Mouse (Mus musculus) monocyte, adult 2 months (primary cell): Measurements from ENCODE around the gene Fgd6.

Experiments used
- DNase-seq, 2 experiments: peaks; one replicate each; pipeline ENCODE4 v3.0.0; 2022; ENCODE audit warnings: low spot score in 2 of 2, low read depth in 1 of 2

Fgd6 gene

DNA sequence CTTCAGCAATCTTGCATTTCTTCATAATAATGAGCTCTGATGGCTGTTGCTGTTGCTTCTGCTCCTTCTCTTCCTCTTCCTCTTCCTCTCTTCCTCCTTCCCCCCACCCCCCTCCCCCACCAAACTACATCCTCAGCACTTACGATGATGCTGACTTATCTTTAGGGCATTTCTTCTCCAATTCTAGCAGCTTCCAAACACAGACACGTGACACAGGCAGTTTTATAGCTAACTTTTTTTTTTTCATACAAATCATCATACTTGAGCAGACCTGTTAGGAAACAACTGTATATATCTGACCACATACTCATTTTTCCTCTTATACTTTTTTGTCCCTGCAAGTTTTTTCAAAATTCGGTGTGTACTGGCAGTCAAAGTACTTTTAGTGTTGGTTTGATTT lies 54.2 kb downstream of the Fgd6 start:
- no peak for DNase-seq

- no peak for DNase-seq
These were observed 57.7 kb downstream of the Fgd6 start for GRCm38 (mm10) chr10:94093534-94093933.

- no peak for DNase-seq
These were observed 60.1 kb downstream of the Fgd6 start for GRCm38 (mm10) chr10:94095743-94096465.

DNA sequence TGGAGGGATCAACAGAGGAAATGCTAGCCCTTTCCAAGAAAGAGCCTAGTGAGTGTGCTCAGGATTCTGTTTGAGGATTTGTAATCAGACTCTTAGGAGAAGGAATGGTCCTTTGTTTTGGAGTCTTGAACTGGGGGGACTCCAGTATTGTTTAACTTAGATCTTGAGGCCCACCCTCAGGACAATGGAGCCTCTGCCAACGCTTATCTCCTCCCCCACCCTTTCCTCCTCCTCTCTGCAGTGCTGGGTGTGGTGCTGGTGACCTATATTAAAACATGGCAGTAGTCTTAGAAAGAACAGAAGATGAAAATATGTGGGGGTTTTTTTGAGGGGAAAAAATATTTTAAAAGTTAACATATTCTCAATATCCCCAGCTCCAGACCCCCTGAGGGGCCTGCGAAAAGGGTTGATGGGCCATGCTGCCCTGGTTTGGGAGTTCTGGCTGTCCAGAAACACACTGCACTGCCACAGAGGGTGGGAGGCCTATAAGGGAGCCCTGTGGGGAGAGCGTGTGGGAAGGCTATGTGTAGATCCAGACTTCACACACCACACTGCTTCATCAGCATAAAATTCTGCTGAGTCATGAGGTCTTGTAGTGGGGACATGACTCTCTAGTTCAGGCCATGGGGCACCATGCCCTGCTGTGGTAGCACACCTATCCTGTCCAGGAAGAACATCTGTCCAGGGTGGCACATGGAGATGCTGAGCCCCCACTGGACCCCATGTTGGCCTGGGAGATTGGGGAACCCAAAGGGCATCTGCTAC lies 61.5 kb downstream of the Fgd6 start:
- DNase-seq, result no peak

- no peak for DNase-seq
These were observed 62.3 kb downstream of the Fgd6 start for GRCm38 (mm10) chr10:94098100-94098499.

- no peak for DNase-seq
These were observed 69.7 kb downstream of the Fgd6 start for GRCm38 (mm10) chr10:94105498-94105897.

- no peak for DNase-seq
These were observed 71.4 kb downstream of the Fgd6 start for GRCm38 (mm10) chr10:94107168-94107567.

DNA sequence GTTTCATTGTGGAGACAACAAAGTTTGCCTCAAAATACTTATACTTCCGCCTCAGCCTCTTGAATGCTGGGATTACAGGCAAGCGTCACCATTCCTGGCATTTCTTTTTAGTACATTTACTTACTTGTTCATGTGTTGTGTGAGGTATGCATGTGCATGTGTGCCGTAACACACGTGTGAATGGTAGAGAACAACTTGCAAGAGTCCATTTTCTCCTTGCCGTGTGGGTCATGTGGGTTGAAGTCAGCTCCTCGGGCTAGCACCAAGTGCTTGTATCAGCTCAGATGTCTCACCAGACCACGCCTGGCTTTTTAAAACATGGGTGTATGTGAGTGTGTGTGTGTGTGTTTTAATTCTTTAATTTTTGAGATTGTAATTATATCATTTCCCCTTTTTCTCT lies 71.8 kb downstream of the Fgd6 start:
- no peak for DNase-seq

DNA sequence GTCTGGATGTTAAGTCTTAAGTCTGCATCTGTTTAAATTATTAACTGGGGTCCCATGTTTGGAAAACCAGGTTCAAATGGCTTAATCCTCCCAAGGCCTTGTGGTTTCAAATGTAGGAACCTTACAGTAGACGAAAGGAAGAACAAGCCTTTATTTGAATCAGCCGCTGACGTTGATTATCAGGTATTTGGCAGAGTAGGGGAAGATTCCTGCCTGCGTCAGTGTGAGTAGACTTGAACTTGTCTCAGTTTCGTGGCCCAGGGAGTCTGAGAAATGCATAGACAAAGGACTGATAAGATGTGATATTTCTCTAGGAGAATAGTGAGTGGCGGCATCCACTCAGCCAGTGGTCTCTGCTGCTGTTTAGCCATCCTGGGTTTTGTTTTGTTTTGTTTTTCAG lies 73.0 kb downstream of the Fgd6 start:
- DNase-seq, result no peak

GRCm38 (mm10) chr10:94110834-94111754 lies 75.3 kb downstream of the Fgd6 start:
- DNase-seq, result no peak

DNA sequence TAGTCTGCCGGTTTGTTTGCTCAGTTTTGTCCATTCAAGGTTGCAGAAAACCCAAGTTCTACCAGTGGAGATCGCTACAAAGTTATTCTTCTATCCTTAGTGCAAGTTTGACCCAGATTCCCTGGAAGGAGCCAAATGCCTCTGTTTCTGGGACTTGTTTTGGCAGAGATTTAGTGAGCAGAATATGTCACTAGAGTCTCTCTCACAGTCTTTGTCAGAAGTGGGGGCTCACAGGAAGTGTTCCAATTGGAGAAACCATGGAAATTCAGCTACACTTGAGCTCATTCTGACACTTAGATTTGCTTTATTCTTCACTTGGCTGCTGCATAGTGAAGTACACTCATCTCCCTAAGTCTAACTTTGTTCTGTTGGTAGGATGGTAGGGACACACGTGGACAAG lies 76.4 kb downstream of the Fgd6 start:
- no peak for DNase-seq

- peak; percentile 29 to 44 for DNase-seq
These were observed 80.2 kb downstream of the Fgd6 start for GRCm38 (mm10) chr10:94115893-94116599.

DNA sequence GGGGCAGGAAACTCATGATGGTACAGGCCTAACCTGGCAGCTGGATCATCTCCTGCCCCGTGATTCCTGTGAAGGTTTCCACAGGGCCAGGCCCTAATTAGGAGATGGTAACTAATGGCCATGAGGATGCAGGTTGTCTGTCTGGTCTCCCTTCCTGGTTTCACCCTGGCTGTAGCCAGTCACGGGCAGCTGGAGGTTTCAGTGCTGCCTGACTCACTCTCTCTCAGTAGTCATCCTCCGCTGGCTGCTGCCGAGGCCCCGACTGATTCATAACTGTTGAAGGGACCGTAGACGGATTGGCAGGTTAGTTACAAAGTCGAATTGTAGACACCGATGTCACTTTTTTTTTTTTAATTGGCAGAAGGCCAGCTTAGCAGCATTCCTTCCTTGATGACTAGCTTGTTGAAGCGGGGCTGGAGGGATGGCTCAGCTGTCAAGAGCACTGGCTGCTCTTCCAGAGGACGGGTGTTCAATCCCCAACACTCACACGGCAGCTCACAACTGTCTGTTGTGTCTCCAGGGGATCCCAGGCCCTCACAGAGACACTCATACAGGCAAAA lies 81.1 kb downstream of the Fgd6 start:
- DNase-seq, result no peak

GRCm38 (mm10) chr10:94117916-94118315 lies 82.1 kb downstream of the Fgd6 start:
- DNase-seq, result no peak

GRCm38 (mm10) chr10:94118993-94119392 lies 83.2 kb downstream of the Fgd6 start:
- DNase-seq, result no peak

GRCm38 (mm10) chr10:94120676-94121075 lies 84.9 kb downstream of the Fgd6 start:
- no peak for DNase-seq

DNA sequence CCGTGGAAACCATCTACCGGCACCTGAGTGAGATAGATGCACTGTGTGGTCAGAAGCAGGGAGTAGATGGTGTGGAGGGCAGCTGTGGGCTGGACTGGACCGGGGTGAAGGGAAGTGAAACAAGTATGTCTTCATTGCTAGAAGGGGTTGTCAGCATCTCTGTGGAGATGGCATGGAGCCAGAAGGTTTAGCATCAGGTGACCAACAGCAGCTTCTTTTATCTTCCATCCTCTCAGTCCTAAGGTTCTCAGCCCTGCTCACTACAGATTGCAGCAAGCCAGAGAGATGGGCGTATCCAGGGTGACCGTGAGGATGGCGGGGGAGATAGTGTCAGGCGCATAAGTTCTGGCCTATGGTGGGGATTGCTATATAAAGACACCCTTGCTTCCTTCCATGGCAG lies 86.8 kb downstream of the Fgd6 start:
- DNase-seq, result peak; percentile 27

GRCm38 (mm10) chr10:94123581-94123980 lies 87.8 kb downstream of the Fgd6 start:
- DNase-seq, result no peak

DNA sequence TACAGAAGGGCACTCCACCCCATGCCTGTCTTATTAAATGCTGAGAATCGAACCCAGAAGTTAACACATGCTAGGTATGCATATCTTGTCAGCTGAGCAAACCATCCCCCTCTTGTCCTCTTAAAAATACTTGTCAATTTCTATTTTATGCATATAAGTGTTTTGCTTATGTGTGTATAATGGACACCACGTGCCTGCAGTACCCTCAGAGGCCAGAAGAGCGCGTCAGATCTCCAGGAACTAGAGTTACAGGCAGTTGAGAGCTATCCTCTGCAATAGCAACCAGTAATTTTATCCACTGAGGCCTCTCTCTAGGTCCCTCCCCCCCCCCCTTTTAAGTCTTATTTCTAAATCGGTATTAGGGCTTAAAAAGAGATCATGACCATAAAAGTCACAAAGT lies 88.6 kb downstream of the Fgd6 start:
- no peak for DNase-seq

- no peak for DNase-seq
These were observed 93.9 kb downstream of the Fgd6 start for GRCm38 (mm10) chr10:94129680-94130119.

DNA sequence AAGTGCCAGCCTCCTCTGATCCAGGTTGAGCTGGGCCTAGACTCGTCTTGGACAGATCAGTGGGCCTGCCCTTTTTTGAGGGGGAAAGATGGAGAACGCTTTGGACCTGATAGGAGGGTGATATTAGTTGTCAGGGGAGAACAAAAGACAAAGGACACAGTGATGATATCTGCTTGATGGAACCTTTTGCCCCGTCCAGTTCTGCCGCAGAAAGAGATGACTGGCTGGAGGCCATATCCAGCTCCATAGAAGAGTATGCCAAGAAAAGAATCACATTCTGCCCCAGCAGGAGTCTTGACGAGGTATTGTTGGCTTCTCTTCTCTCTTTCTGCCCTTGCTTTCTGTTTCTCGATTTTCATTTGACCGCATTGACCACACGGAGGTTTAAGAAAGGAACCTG lies 97.3 kb downstream of the Fgd6 start:
- DNase-seq, result no peak
